Mouse (Mus musculus) layer of hippocampus, postnatal 25 days (tissue): ENCODE results near the gene Rara. TPM values are rescaled to one million over a fixed set of nuclear protein-coding genes. Genes with fewer than 3 reads are reported as not detected.
"Not testable (repeated sequence)": the region's sequence is repeated elsewhere in the genome, so short reads cannot be mapped to it uniquely, and the experiment has no call there.

Experiments
- DNase-seq, 2 experiments: peaks; one replicate each; pipeline ENCODE4 v3.0.0; 2022; ENCODE audit warnings: mixed read lengths in 2 of 2, low spot score in 1 of 2; ENCODE audit errors: extremely low spot score in 1 of 2
- total RNA-seq, 2 experiments: library from RNA; stranded (reverse); gene quantifications; 2 replicates each; pipeline ENCODE4 v1.2.3; 2021

The Rara gene
- total RNA-seq, 2 experiments from 2014 or later = 17.0 to 17.7 TPM

DNA sequence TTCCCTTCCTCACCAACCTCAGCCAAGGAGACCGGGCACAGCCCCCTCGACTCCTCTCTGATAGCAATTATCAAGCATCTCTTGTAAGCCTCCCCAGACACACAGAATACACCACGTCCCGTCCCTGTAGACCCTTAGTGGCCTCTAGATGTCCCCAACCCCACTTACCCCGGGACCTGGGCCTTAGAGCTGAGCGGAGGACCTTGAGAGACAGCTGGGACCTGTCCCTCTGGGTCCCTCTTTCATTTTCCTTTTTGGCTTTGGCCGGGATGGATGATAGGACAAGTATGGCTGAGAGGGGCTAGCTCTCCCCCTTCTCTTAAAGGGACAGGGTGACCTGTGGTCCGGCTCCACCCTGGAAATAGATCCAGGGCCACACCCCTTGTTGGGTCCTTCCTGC, 55.9 kb downstream of the Rara start:
- DNase-seq = no peak

DNA sequence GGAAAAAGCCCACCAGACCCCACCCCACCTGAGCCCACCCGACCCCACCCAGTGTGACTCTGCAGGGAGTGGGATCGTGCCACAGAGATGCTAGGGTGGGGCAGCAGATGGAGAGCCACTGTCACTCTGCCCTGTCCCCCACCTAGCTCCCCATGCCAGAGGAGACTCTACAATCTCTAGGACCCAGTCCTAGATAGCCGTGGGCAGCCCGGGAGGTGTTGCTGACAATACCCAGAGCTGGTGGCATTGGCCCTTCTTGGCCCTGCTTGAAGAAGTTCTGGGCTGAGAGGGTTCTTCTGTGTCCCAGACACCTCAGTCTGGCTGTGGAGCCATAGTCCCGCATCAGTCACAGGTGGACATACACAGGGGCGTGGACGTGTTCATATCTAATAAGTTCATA, 57.9 kb downstream of the Rara start:
- no peak for DNase-seq

DNA sequence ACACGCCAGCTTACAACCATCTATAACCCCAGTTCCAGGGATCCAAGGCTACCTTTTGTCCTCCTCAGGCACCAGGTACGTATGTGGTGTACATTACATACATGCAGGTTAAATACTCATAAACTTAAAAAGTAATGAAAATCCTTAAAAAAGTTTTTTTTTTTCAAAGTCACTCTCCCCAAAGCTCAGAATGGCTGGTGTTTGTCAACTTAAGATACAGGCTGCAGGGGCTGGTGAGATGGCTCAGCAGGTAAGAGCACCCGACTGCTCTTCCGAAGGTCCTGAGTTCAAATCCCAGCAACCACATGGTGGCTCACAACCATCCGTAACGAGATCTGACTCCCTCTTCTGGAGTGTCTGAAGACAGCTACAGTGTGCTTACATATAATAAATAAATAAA, 60.6 kb downstream of the Rara start:
- not testable (repeated sequence) for DNase-seq

DNA sequence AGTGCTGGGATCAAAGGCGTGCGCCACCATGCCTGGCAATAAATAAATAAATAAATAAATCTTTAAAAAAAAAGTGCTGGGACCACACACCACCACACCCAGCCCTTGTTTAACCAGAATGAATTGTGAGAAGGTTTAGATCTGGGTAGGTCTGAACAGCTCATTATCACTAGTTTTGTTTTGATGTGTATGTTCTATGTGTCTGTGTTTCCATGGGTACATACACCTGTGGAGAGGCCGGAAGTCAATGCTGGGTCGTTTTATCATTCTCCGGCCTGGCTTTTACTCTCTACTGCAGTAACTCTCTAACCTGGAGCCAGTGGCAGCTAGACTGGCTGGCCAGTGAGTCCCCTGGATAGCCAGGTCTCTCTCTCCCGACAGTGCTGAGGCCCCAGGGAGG, 63.2 kb downstream of the Rara start:
- DNase-seq = no peak

DNA sequence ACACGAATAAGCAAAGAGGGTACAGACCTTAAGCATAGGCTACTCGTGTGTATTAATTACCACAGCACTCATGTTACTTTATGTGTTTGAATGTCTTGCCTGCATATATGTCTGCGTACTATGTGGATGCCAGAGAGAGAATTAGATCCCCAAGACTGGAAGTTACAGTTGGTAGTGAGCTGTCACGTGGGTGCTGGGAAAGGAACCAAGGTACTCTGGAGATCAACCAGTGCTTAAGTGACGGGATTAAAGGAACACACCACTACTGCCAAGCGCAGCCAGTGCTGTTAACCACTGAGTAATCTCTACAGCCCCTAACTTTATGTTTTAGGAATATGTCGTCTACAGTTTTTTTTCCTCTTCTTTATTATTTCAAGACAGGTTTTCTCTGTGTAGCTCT, 68.4 kb downstream of the Rara start:
- DNase-seq = no peak

DNA sequence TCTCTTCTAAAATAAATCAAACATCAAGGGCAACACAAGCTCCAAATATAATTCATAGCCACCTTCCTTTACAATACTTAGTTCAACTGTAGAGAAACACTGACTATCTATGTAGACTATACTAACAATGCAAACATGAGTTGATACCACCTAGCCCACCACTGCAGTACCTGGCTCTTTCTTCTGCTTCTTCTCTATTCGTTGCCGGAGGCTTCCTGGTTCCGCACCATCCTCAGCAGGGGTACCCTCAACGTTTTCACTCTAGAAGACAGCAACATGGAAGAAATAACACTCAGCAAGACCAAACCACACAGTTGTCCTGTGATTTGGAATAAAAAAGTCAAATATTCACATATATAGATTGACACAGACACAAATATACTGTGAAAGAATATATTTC, 70.0 kb downstream of the Rara start:
- no peak for DNase-seq

DNA sequence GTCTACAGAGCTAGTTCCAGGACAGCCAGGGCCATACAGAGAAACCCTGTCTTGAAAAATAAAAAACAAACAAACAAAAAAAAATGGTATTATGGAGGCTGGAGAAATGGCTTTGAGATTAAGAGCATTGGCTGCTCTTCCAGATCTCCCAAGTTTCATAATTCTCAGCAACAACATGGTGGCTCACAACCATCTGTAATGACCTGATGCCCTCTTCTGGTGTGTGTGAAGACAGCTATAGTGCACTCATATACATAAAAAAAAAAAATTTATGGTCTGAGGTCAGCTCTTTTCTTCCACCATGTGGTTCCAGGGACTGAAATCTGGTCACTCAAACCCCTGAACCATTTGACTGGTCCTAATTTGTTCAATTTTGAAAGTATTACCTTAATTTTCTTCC, 71.2 kb downstream of the Rara start:
- no peak for DNase-seq

DNA sequence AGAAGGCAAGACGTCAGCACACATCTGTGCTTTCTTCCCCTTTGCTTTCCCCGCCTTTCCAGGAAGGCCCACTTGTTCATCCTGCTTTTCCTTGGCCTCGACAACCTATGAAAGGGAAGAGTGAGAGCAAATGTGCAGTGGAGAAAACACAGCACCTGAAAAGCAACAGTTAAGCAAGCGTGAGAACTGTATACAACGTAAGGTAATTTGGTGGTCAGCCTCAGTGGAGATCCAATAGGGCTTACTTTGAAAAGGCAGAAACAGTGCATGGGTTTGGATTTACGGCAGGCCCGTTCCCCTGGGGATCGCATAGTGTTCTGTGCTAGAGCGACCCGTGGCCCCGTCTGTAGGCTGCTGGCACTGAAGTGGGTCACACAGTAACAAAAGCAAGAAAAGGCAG, 71.6 kb downstream of the Rara start:
- DNase-seq = no peak

DNA sequence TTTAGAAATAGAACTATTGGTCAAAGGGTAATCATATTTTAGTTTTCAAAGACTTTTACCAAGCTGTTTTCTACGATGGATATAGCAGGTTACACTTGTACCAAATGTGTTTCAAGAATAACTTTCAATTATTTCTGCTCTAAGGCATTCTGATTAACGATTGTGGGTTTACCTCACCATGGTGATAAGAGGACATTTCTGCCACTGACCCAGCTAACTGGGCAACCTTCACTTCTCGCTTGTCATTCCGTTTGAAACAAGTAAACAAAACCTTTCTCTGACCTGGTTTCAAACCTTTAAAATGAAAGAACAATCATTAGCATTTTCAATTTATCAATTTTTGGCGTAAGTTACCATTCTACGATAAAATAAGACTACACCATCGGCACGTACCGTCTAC, 79.2 kb downstream of the Rara start:
- DNase-seq = no peak

DNA sequence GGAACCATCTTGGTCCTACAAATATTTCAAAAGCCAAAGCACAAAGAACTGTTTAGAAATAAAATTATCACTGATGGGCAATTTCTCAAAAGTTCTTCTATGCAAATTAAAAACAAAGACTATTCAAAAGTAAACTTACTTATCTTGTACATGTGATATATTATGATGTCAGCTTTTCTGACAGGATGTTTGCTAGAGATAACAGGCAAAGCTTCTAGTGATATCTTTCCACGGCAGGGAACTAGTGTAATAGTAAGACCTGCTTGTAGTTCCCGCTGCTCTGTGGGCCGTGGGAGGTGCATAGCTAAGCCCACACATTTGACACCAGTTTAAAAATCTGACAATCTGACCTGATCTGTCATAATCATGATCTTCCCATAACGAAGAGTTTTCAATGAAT, 82.5 kb downstream of the Rara start:
- no peak for DNase-seq

DNA sequence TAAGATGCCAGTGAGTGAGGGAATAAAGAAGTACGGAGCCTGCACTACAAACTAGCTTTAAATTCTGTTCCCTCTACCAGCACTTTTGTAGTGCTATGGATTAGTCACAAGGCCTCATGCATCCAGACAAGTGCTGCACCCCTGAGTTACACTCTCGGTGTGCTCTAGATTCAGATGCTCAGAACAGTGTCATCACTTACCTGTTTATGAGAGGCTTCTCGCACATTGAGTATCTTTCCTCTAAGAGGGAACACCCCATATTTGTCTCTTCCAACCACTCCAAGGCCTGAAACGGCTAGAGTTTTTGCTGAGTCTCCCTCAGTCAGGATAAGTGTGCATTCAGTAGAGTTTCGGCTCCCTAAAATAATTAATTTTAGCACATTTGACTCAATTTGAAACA, 83.1 kb downstream of the Rara start:
- no peak for DNase-seq

DNA sequence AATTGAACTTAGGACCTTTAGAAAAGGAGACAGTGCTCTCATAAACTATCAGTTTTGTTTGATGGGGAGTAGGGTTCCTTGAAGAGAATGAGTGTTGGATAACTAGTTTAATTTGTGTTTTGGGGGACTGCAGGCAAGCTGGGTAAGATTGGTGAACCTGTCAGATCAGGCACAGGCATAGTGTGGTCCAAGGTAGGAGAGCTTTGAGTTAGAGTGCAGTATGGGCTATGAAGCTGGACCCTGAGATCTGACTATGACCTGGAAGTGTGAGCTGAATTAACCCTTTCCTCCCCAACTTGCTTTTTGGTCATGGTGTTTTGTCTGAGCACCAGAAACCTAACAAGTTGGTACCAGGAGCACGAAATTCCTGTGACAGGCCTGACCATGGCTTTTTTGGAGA, 86.2 kb downstream of the Rara start:
- no peak for DNase-seq

DNA sequence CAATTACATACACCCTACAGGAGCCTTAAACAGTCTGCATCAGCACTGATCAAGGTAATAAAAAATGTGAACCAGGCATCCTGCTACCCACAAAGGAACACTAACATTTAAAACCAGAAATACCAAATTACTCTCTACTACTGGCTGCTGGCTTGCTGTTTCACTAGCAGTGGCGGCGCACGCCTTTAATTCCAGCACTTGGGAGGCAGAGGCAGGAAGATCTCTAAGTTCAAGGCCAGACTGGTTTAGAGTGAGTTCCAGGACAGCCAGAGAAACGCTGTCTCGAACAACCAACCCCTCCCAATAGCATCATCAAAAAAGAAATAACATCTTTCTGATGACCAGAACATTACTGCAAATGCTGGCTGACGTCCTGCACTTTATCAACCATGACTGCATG, 92.2 kb downstream of the Rara start:
- DNase-seq = no peak

DNA sequence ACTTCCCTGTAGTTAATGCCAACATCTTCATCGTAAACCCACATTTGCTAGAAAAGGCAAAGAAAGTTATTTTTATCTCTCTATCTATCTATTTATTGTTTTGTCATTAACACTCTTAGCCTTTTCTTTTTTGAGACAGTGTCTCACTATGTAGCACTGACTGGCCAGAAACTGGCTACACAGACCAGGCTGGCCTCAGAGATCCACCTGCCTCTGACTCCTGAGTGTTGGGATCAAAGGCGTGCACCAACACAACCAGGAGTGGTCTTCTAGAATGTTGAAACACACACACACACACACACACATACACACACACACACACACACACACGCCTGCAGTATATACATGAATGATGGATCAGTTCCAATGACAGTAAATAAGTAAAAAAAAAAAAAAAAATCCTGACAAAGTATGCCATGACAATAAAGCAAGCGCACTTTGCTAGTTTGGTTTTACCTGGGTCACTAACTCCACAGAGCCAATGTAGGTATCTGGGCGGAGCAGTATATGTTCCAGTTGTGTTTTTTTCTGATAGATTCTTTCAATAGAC, 94.8 kb downstream of the Rara start:
- no peak for DNase-seq

DNA sequence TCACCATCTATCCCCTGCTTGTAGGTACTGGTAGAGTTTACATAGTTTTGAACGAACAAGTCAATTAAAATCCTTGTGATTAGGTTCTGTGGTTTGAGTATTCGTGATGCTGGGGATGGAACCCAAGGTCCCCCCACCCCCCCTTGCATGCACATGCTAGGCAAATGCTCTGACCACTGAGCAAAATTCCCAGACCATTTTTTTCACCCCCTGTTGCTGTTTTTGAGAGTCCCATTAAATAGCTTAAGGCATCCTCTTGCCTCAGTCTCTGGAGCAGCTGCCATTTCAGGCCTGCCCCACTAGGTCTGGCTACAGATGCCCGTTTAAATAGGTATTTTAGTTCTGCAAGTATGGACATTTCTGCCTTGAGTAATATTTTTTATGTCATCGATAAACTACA, 95.5 kb downstream of the Rara start:
- no peak for DNase-seq

DNA sequence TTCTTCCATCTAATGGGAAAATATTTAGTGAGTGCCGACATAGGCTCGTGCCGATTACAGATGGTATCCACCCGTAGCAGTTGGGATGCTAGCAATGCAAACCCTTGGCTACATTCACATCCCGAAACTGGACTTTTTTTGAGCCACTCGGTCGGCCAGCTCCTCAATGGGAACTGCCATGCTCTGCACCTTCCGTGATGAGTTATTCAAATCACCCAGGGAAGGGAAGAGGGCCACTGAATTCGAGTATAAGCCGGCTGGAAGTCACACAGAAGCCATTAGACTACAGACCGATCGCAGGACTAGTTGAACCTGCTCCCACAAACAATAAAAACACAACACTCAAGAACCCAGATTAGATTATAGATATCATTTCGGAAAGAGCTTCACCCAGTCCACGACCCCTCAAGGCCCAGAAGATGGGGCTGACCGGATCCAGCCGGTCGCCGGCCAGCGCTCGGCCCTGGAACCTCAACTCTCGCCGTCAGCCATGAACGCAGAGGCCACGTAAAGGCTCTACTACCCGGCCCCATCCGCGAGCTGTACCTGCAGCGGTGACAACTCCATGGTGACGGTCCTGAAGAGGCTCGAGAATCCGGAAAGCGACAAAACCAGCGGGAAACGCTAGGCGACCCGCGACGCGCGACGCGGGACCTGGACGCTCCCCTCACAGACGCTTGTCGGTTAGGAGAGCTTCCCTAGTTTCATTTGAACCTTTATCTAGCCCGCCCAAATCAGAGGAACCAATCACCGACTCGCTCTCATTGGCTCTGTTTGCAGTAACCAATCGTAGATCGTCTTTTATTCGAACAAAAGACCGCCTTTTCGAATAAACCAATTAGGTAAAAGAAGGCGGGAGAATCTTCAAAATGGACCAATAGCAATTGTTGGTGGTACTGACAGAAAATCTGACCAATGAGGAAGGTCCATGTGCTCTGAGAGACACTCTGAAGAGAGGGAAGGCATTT, 96.2 kb downstream of the Rara start, which contains the start of gene Top2a:
Gene Top2a (minus strand): TSS at position 690 of the 968 bp plus-strand sequence.
- DNase-seq = peak; percentile 87 to 91

Other genes starting within 250 kb of the Rara start
- gene Psmd3, start 245.3 kb upstream of the Rara start, total RNA-seq = 100 to 1,000 TPM; 127 to 128 TPM
- gene Csf3, start 226.6 kb upstream of the Rara start, total RNA-seq = not detected
- gene Med24, start 198.4 kb upstream of the Rara start, total RNA-seq = 100 to 1,000 TPM; 118 to 130 TPM
- 1,000 to 10,000 TPM; 1,027 to 1,094 TPM for gene Thra, start 187.2 kb upstream of the Rara start, total RNA-seq
- 10 to 100 TPM; 78.1 to 92.2 TPM for gene Nr1d1, start 152.5 kb upstream of the Rara start, total RNA-seq
- gene Msl1, start 132.3 kb upstream of the Rara start, total RNA-seq = 100 to 1,000 TPM; 170 to 176 TPM
- gene Casc3, start 122.9 kb upstream of the Rara start, total RNA-seq = 10 to 100 TPM; 53.3 to 60.6 TPM
- gene Rapgefl1, start 91.0 kb upstream of the Rara start, total RNA-seq = 100 to 1,000 TPM; 185 to 222 TPM
- gene Wipf2, start 64.2 kb upstream of the Rara start, total RNA-seq = 10 to 100 TPM; 57.2 to 61.4 TPM
- gene Cdc6, start 20.0 kb upstream of the Rara start, total RNA-seq = under 1 TPM; 0.54 to 0.94 TPM
- 1 to 10 TPM; 1.5 to 2.3 TPM for gene Gjd3, start 55.2 kb downstream of the Rara start, total RNA-seq
- gene Top2a, start 96.4 kb downstream of the Rara start, total RNA-seq = 1 to 10 TPM; 2.5 to 4.5 TPM
- gene Igfbp4, start 113.4 kb downstream of the Rara start, total RNA-seq = 10 to 100 TPM; 86.1 to 94.9 TPM
- not detected for gene Tns4, start 161.5 kb downstream of the Rara start, total RNA-seq
- not detected for gene Ccr7, start 227.3 kb downstream of the Rara start, total RNA-seq